Mouse (Mus musculus): ENCODE data around the gene Acyp1.

DNA sequence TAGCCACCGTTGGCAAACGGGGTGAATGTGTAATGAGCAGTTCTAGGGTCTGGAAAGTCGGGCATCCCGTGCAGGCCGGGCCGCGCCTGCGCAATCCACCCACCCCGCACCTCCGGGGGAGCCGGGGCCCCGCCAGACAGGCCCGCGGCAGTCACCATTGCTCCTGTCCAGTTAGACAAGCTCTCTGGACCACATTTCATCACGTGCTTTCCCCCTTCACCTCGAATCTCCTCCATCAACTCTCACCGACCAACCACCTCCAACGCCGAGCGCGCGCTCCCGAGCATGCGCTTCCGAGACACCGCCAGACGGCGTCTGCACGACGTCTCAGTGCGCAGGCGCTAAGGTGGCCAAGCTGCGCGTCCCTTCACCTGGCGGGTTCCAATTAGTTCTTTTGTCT lies 17.9 kb downstream of the Acyp1 start, which contains the start of gene Mlh3:
- TF ChIP-seq GATA1 (IDR thresholded peaks at IDR 0.05; ENCODE audit: borderline replicate concordance, low read length) (no peak), FLI1 (IDR thresholded peaks at IDR 0.05; ENCODE audit: low read length) (no peak)
